Mouse (Mus musculus): ENCODE data around the gene Pou2f2. TPM values are rescaled to one million over a fixed set of nuclear protein-coding genes. Genes with fewer than 3 reads are reported as not detected.

Gene Pou2f2
- polyA plus RNA-seq, 1 experiment = 16.8 TPM

DNA sequence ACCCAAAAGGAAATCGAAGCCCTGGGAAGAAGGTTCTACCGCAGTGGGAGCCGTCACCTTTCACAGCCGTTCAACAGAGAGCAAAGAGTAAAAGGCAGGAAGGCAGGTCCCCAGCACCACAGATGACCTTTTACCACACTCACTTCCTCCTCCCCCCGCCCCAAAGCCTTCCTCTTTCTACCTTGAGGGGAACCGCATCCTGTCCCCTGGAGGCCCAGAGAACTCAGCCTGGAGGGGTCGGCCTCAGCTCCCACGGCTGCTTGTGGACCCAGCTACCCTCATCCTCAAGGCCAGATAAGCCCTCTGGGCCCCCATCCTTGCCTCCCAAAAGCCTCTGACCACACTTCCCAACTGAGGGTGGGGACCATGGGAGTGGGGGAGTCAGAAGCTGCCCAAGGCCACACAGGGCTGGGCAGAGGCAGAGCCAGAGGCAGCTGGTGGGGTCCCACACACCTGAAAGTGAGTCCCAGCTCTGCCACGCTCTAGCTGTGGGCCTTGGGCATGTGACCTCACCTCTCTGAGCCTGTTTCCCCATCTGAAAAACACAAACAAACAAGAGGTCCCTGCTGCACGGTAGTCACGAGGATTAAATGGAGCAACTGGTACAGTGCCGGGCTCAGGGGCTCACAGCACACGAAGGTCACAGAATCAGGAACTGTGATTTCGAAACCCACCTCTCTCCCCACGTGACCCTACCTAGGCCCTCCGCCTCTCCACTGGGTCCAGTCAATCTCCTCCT is 26.0 kb upstream of the Pou2f2 start:
- H3K4me1 ChIP-seq (ENCODE audit: control insufficient read depth, insufficient read depth, low read length) = peaks cover 8% of the 10 kb centered on the region
- peak overlapping the region; percentile 97 for H3K27ac ChIP-seq (ENCODE audit: control insufficient read depth, insufficient read depth, low read depth, low read length, poor library complexity)
- WGBS = 15% methylated on average over 16 of the region's 16 CpGs
- H3K4me3 ChIP-seq (replicated peaks; ENCODE audit: control insufficient read depth, low read depth, low read length) = peak overlapping the region; percentile 49
- TF ChIP-seq POLR2A (IDR thresholded peaks at IDR 0.05; ENCODE audit: borderline replicate concordance, control insufficient read depth, low read depth, low read length) (0 out of 2 replicates have a peak, but pooled peaks have one; percentile 37), CTCF (IDR thresholded peaks at IDR 0.05; ENCODE audit: control insufficient read depth, insufficient read depth, low read length) (no peak)

DNA sequence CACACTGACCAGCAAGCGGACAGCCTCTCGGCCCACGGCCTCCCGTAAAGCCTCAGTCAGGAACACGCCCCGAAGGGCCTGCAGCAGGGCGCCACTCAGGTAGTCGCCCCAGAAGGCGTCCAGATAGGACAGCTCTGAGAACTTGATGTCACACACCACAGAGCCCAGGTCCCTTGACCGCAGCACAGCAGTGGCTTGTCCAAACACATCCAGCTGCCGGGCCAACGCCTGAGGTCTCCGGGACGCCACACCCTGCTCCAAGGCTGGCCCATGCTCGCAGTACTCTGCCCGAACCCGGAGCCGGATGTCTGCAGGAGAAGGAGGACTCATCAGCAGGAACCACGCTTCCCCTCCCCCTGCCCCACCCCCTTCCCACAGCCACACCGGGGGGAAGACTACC is 24.1 kb upstream of the Pou2f2 start:
- no peak for TF ChIP-seq CTCF (IDR thresholded peaks at IDR 0.05; ENCODE audit: control insufficient read depth, insufficient read depth, low read length)
- no peak; the same call in 1 of the 2 replicates for TF ChIP-seq POLR2A (IDR thresholded peaks at IDR 0.05; ENCODE audit: borderline replicate concordance, control insufficient read depth, low read depth, low read length)
- 62% methylated on average over 20 of the region's 20 CpGs for WGBS
- no peak overlapping the region for H3K4me3 ChIP-seq (replicated peaks; ENCODE audit: control insufficient read depth, low read depth, low read length)
- H3K27ac ChIP-seq (ENCODE audit: control insufficient read depth, insufficient read depth, low read depth, low read length, poor library complexity) = no peak overlapping the region; the same call in 1 of the 2 replicates
- H3K4me1 ChIP-seq (ENCODE audit: control insufficient read depth, insufficient read depth, low read length) = peaks cover 3% of the 10 kb centered on the region

DNA sequence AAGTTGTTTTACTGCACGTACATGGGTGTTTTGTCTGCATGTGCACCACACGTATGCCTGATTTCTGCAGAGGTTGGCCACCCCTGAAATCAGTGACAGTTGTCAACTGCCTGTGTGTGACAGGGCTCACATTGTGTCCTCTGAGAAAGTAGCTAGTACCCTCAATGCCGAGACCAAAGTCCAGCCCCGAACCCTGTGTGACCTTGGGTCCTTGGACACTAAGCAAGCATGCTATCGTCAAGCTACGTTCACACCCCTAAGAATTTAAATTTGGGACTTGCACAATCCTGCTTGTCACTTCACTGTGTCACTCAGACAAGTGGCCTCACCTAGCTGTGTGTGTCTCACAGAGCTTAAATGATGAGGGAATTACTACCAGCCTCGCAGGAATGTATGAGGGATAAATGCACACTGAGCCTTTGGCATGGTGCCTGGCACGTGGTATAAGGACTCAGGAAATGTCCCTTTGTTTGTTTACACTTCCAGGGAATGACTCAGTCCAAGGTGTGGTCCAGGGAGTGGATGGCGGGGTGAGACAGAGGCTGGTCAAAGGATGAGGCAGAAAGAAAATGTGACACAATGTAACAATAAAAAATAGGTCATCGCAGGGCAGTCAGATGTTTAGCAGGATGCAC is 18.0 kb upstream of the Pou2f2 start:
- H3K4me3 ChIP-seq (replicated peaks; ENCODE audit: control insufficient read depth, low read depth, low read length) = no peak overlapping the region
- 68% methylated on average over 10 of the region's 10 CpGs for WGBS
- TF ChIP-seq POLR2A (IDR thresholded peaks at IDR 0.05; ENCODE audit: borderline replicate concordance, control insufficient read depth, low read depth, low read length) = no peak
- TF ChIP-seq CTCF (IDR thresholded peaks at IDR 0.05; ENCODE audit: control insufficient read depth, insufficient read depth, low read length) = no peak
- H3K27ac ChIP-seq (ENCODE audit: control insufficient read depth, insufficient read depth, low read depth, low read length, poor library complexity) = no peak overlapping the region
- no peaks in the 10 kb centered on the region; the same call in 1 of the 2 replicates for H3K4me1 ChIP-seq (ENCODE audit: control insufficient read depth, insufficient read depth, low read length)

- TF ChIP-seq CTCF (IDR thresholded peaks at IDR 0.05; ENCODE audit: control insufficient read depth, insufficient read depth, low read length) (no peak), POLR2A (IDR thresholded peaks at IDR 0.05; ENCODE audit: borderline replicate concordance, control insufficient read depth, low read depth, low read length) (no peak)
These were observed 16.6 kb upstream of the Pou2f2 start for GRCm38 (mm10) chr7:25196107-25196506.

GRCm38 (mm10) chr7:25195148-25195547 is 15.6 kb upstream of the Pou2f2 start:
- Histone ChIP-seq H3K27ac (ENCODE audit: control insufficient read depth, insufficient read depth, low read depth, low read length, poor library complexity) (no peak overlapping the region), H3K4me1 (ENCODE audit: control insufficient read depth, insufficient read depth, low read length) (no peaks in the 10 kb centered on the region; the same call in 1 of the 2 replicates), H3K4me3 (replicated peaks; ENCODE audit: control insufficient read depth, low read depth, low read length) (no peak overlapping the region)
- WGBS = 87% methylated on average over 3 of the region's 3 CpGs
- no peak for TF ChIP-seq CTCF (IDR thresholded peaks at IDR 0.05; ENCODE audit: control insufficient read depth, insufficient read depth, low read length)
- no peak for TF ChIP-seq POLR2A (IDR thresholded peaks at IDR 0.05; ENCODE audit: borderline replicate concordance, control insufficient read depth, low read depth, low read length)

More at GRCm38 (mm10) chr7:25196107-25196506, 16.6 kb upstream of the Pou2f2 start:
- H3K4me3 ChIP-seq (replicated peaks; ENCODE audit: control insufficient read depth, low read depth, low read length) = no peak overlapping the region
- 33% methylated on average over 9 of the region's 9 CpGs for WGBS
- no peak overlapping the region for H3K27ac ChIP-seq (ENCODE audit: control insufficient read depth, insufficient read depth, low read depth, low read length, poor library complexity)
- H3K4me1 ChIP-seq (ENCODE audit: control insufficient read depth, insufficient read depth, low read length) = no peaks in the 10 kb centered on the region; the same call in 1 of the 2 replicates

GRCm38 (mm10) chr7:25192110-25192509 is 12.6 kb upstream of the Pou2f2 start:
- H3K4me3 ChIP-seq (replicated peaks; ENCODE audit: control insufficient read depth, low read depth, low read length) = no peak overlapping the region
- WGBS = 89% methylated on average over 8 of the region's 8 CpGs
- no peaks in the 10 kb centered on the region; the same call in 1 of the 2 replicates for H3K4me1 ChIP-seq (ENCODE audit: control insufficient read depth, insufficient read depth, low read length)
- no peak overlapping the region for H3K27ac ChIP-seq (ENCODE audit: control insufficient read depth, insufficient read depth, low read depth, low read length, poor library complexity)
- TF ChIP-seq POLR2A (IDR thresholded peaks at IDR 0.05; ENCODE audit: borderline replicate concordance, control insufficient read depth, low read depth, low read length) = no peak
- no peak for TF ChIP-seq CTCF (IDR thresholded peaks at IDR 0.05; ENCODE audit: control insufficient read depth, insufficient read depth, low read length)

GRCm38 (mm10) chr7:25190806-25191205 is 11.3 kb upstream of the Pou2f2 start:
- no peaks in the 10 kb centered on the region for H3K4me1 ChIP-seq (ENCODE audit: control insufficient read depth, insufficient read depth, low read length)
- no peak overlapping the region for H3K4me3 ChIP-seq (replicated peaks; ENCODE audit: control insufficient read depth, low read depth, low read length)
- TF ChIP-seq POLR2A (IDR thresholded peaks at IDR 0.05; ENCODE audit: borderline replicate concordance, control insufficient read depth, low read depth, low read length) (no peak), CTCF (IDR thresholded peaks at IDR 0.05; ENCODE audit: control insufficient read depth, insufficient read depth, low read length) (no peak)
- no peak overlapping the region for H3K27ac ChIP-seq (ENCODE audit: control insufficient read depth, insufficient read depth, low read depth, low read length, poor library complexity)
- whole genome bisulfite sequencing = 70% methylated on average over 11 of the region's 11 CpGs
